Mouse (Mus musculus): Measurements from ENCODE around the gene Ncmap. TPM values are rescaled to one million over a fixed set of nuclear protein-coding genes. Genes with fewer than 3 reads are reported as not detected.
"Not testable (repeated sequence)": the region's sequence is repeated elsewhere in the genome, so short reads cannot be mapped to it uniquely, and the experiment has no call there.

The Ncmap gene
- total RNA-seq, 2 experiments from 2014 or later: 0.93 to 1.2 TPM

DNA sequence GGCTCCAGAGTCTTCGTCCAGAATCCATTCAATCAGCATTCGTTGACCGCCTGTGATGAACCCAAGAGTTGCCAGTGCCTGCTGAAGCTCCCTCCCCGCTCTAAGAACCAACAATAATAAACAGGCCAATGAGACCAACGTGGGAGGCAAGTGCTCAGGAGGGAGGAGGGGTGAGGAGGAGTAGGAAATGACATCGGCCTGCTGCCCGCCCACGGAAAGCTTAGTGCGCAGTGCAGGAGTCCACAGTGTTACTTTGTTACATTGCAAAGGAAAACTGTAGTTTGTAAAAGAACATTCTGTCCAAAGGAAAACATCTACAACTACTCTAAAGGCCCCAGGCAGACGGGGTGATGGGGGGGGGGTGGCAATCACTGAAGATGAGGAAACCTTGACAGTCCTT, 6.0 kb upstream of the Ncmap start:
- DNase-seq (ENCODE audit: low spot score in 2 of 2): no peak

DNA sequence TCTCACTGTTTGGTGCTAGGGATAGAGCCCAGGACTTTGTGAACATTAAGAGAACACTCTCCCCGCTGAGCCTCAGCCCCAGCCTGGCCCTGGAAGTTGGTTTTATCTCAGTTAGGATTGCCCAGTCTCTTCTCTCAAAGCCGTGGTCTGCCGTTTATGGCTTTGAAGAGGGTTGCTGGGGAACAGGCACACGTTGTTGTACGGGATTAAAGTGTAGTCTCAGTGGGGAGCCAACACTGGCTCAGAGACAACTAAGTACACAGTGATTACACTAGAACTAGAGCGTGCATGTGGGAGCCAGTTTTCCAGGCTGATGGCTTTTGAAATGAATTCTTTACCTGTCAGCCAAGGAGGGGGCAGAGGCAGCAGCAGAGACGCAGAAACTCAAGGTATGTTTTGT, 3.9 kb upstream of the Ncmap start:
- no peak for DNase-seq (ENCODE audit: low spot score in 2 of 2)

DNA sequence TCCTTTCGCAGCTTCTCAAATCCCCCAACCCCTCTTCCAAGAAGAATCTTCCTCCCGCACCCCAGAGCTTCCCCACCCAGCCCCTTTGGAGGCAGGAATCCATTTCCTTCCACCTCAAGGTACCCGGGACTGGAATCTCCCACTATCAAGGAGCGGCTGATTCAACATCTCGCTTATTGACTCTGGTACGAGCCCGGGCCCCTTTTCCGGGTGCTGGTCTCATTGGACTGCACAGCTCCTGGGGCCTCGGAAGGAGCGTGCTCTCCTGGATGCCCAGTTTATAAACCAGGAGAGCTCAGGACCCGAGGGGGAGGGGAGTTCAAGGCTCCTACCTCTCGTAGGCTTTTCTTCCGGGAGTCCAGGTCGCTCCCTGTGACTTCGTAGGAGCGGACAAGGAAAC, 476 bp downstream of the Ncmap start:
- no peak for DNase-seq (ENCODE audit: low spot score in 2 of 2)

DNA sequence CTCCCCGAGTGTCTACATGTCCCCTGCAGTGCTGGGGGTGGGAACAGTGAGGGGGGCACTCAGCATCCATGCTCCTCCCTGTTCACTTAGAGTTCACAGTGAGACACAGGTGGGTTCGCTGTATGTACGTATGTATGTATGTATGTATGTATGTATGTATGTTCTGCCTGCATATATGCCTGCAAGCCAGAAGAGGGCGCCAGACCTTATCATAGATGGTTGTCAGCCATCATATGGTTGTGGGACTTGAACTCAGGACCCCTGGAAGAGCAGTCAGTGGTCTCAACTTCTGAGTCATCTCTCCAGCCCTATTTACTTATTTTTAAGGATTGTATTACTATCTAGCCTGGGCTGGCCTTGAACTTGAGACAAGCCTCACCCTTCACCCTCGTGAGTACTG, 1.7 kb downstream of the Ncmap start:
- no peak for DNase-seq (ENCODE audit: low spot score in 2 of 2)

DNA sequence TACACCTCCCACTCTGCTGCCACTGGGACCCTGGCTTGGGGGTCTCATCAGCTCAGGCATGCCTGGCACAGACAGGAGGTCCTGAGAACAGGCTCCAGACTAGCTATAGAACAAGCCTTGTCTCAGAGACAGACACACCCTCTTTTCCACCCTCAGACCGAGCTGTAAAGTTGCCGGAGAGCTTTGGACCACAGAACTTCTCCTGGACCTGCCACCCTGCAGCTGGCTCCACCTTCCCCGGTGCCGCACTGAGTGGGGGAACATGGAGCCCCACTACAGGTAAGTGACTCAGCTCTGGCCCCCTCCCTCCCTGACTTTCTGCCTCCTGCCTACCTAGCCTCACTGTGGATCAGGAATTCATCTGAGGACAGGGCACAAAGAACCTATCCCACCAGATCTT, 2.7 kb downstream of the Ncmap start:
- DNase-seq (ENCODE audit: low spot score in 2 of 2): no peak

DNA sequence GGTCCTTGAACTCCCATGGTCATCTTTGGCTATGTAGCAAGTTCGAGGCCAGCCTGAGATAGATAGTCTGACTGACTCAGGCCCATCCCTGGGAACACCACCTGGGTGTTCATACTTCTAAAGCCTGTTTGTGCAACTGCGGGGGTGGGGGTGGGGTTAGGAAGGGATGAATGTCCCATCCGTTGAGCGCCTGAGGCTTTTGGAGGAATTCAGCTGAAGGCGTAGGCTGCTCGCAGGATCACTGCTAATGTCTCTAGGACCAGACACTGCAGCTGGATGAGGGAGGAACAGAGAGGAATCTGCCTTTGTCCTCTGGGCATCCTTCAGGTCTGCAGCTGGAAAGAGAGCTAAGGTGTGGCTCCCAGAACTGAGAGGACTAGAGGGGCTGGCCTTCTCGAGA, 3.4 kb downstream of the Ncmap start:
- no peak for DNase-seq (ENCODE audit: low spot score in 2 of 2)

DNA sequence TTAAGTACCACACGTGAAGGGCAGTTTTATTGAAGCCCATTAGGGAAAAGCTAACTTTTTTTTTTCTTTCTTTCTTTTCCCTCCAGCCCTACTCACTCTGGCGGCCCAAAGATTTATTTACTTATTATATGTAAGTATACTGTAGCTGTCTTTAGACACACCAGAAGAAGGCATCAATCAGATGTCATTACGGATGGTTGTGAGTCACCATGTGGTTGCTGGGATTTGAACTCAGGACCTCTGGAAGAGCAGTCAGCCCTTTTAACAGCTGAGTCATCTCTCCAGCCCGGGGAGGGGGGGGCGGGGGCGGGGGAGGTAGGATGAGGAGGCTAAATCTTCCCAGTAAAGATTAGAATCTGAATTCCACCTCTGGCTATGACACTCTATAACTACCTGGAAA, 4.6 kb downstream of the Ncmap start:
- no peak for DNase-seq (ENCODE audit: low spot score in 2 of 2)

DNA sequence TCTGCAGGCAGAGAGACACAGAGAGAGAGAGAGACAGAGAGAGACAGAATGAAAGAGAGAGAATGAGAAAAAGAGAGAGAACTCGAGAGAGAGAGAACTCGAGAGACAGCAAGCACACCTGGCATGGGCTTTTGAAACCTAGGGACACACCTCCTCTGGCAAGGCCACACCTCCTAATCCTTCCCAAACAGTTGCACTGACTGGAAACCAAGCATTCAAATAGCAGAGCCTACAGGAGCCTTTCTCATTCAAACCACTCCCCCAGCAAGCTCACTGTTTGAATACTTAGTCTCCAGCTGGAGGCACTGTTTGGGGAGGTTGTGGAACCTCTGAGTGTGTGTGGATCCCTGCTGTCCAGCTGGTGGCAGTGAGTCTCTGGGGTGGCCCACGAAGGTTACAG, 5.2 kb downstream of the Ncmap start:
- DNase-seq (ENCODE audit: low spot score in 2 of 2): no peak

DNA sequence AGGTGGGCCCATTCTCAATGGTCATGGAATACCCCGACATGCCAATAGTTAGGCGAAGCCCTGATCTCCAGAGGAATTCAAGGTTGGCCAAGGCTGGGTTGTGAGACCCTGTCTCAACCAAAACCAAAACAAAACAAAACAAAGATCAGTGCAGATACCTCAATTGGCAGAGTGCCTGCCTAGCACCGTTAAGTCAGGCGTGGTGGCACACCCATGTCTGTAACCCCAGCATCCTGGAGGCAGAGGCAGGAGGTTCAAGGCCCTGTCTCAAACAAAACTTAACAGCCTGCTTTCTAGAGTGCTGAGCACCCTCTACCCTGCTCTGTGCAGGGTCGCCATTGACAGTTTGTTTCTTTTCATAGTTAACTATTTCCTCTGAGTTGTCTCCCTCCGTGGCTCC, 7.0 kb downstream of the Ncmap start:
- no peak for DNase-seq (ENCODE audit: low spot score in 2 of 2)

DNA sequence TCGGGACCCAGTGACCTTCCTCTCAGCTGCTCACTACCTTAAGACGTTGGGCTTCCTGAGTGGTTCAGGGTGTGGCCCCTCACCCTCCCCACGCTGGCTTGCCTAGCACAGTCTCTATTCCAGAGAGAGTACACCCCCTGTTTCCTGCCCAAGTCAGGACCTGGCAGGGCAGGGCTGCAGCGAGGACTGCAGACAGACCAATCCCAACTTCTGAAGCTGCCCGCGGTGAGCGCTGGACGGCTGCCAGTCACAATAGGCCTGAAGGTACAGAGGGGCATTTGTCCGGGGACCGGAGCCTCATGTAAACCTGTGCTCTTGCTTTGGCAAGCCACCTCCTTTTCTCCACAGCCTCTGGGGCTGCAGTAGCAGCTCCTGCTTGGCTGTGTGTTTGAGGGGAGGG, 12.4 kb downstream of the Ncmap start:
- no peak for DNase-seq (ENCODE audit: low spot score in 2 of 2)

DNA sequence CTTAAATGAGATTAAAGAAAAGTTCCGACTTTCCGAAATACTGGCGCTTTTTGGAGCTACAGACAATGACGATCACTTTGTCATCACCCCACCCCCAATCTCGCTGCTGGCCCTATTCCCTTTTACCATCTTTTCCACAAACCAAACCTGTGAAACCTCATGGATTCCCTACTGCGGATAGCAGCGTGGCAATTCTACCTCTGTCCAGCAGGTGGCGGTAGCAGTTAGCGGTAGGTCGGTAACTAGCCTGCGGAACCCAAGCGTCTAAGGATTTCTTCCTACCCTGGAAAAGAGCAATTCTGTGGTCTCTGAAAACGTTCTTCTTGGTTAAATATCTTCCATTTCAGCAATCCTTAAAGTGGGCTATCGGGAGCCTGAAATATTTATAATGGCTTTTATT, 15.7 kb downstream of the Ncmap start:
- peak; percentile 27 to 37 for DNase-seq (ENCODE audit: low spot score in 2 of 2)

DNA sequence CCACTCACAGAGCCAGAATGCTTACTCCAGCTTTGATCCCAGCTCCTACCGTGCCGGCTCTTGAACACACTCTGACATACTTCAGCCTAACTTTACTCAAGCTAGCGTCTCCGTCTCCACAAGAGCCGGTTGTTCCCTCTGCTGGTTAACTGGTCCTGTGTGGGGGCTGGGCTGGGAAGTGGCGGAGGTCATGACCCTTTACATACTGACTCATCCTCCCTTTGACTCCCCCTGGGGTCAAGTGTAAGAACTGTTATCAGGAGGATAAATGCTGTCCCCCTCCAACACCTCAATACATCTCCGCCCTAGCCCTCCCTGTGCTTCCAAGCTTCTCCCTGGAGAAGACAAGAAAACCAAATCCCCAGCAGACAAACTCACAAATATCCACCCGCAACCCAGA, 16.7 kb downstream of the Ncmap start:
- no peak for DNase-seq (ENCODE audit: low spot score in 2 of 2)

DNA sequence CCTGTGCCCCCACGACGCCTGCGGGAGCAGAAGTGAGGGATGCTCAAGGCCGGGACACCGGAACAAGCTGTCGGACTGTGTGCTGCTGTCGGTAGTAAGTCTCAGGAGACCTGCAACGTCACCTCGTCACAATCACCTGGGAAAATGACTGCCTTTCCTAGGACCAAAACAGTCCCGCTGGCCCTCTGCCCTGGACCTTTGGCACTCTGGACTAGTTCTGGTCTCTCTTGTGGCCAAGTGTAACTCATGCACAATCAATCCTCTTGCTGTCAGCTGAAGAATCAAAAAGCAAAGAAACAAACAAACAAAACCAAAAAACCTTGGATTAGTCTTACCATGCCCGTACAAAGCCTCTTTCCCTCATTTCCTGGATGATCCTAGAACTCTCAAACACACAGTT, 20.8 kb downstream of the Ncmap start:
- DNase-seq (ENCODE audit: low spot score in 2 of 2): no peak

DNA sequence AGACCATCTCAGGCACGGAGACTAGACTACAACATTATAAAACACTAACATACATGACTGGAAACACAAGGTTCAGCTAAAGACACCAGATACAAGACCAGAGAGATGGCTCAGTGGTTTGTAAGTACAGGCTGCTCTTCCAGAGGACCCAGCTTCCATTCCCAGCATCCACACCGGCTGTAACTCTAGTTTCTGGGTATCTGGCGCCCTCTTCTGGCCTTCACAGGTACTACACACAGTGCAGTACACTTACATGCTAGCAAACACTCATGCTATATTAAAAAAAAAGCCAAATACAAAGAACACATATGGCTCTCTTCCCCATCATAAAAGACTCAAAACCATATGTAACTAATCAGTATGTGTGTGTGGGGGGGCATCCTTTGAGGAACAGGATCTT, 22.6 kb downstream of the Ncmap start:
- no peak for DNase-seq (ENCODE audit: low spot score in 2 of 2)

DNA sequence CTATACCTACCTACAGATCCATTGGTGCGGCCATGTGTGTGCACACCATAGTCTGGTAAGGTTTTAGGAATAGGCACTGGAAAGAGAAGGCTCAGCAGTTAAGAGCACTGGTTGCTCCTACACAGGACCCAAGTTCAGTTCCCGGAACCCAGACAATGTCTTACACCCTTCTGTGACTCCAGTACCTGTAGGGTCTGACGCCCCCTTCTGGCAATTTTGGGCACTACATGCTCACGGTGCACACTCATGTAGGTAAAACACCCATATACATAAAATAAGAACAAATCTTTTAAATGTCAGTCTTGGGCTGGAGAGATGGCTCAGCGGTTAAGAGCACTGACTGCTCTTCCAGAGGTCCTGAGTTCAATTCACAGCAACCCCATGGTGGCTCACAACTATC, 24.7 kb downstream of the Ncmap start:
- no peak for DNase-seq (ENCODE audit: low spot score in 2 of 2)

DNA sequence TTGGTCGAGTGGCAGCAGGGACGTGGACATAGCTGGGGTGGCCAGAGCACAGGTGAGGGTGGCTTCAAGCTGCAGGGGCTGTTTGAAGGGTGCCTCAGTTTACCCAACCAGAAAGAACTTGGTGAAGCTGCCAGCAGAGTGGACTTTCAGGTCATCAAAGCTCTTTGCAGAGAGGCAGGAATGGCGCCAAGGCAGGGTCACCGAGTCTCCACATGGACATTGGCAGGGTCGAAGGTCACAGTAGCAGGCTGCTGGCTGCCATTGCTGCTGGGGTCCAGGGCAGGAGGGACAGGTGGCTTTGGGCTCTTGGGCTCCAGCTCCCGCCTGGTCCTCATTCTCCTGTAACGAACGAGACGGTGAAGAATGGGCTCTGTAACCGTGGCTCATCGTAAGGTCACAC, 27.7 kb downstream of the Ncmap start:
- DNase-seq (ENCODE audit: low spot score in 2 of 2): no peak

DNA sequence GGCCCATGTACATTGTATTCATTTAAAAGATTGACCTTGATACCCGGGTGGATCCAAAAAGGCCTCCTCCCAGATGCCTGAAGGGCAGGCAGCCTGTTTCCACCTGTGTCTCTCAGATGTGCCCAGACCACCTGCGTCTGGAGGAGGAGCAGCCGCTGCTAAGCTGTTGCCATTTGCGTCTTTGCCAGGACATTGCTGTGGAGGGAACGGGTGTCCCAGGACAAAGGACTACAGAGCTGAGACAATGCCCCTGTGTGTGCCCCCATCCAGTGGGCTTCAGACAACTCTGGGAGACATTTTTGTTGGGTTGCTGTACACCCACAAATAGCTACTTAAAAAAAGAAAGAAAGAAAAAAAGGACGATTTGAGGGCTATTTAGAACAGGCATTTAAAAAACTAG, 35.2 kb downstream of the Ncmap start:
- no peak for DNase-seq (ENCODE audit: low spot score in 2 of 2)

DNA sequence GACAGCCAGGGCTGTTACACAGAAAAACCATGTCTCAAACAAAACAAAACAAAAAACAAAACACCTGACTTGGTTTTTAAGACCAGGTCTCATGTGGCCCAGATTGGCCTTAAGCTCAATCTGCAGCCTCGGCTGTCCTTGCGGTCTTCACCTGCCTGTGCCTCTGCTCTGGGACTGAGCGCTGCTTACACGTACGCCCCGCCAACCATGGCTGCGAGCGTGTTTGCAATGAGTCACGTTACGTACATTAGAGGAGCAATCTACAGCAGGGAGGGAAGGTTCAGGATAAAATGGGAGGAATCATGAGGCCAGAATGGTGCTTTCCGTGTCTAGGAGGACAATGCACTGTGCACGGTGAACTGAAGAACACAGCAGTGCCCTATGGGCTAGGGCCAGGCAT, 36.3 kb downstream of the Ncmap start:
- no peak for DNase-seq (ENCODE audit: low spot score in 2 of 2)

DNA sequence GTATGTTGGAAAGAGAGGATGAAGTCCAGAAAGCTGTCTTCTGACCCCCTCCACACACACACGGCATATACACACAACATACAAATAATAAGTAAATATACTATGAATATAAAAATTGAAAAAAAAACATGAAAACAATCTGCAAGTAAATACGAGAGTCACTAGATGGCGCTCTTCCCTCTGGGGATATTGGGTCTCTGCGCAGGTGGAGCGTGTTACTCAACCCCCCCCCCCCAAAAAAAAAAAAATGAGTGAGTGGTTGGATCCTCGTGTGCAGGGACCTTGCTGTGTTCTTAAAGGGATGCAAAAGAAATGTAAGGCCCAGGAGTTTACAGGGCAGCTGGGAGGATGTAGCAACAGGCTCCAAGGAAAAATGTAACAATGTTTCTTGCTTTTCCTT, 39.3 kb downstream of the Ncmap start:
- no peak for DNase-seq (ENCODE audit: low spot score in 2 of 2)

DNA sequence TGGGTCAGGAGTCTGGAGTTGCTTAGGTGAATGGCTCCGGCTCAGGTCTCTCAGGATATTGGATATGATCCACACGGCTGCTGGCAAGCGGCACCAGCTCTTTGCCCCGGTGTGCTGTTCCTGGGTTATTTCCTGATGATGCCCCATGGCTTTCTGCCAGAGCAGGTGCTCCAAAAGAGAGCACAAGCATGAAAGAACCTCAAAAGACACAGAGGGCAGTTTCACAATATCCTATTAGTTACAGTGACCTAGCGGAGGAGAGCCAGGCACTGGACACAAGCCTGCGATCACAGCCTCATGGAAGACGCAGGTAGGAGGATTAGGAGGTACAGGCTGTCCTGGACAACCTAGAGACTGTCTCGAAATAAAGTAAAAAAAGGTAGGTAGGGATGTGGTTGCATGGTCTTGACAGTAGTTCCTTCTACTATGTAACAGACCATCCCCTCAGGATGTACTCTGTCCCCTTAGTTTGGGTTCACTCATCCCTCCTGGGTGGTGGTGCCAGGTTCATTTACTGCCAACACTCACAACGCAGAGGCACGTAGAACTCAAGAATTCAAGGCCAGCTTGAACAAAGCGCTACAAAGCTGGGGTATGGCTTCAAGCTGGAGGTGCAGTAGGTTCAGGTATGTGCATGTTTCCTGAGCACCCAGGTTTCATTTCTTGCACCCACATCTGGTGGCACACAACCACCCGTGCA, 40.7 kb downstream of the Ncmap start:
- DNase-seq (ENCODE audit: low spot score in 2 of 2): no peak

DNA sequence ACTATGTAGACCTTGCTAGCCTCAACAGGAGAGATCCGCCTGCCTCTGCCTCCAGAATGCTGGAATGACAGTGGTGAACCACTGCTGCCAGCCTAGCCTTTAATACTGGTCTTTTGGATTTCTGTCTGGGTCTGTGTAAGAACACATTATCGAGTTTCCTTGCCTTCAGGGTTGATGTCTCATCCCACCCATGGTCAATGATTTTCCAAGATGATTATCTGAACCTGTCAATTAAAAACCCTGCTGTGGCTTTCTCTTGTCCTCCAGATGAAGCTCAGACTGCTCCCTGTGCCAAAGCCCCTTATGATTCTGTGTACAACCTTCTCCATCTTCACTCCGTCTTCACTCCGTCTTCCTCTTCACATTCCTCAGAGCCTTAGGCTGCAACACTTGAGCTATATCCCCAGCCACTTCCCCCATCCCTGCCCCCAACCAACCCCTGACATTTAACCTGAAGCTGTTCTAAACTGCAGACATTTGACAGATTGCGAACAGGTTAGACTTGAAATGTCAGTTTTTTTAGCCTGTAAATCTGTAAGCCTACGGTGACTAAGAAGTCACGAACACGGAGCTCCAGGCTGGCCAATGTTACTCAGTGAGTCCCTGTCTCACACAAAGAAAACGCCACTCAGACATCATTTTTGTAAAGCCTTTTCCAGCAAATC, 42.0 kb downstream of the Ncmap start:
- DNase-seq (ENCODE audit: low spot score in 2 of 2): no peak

DNA sequence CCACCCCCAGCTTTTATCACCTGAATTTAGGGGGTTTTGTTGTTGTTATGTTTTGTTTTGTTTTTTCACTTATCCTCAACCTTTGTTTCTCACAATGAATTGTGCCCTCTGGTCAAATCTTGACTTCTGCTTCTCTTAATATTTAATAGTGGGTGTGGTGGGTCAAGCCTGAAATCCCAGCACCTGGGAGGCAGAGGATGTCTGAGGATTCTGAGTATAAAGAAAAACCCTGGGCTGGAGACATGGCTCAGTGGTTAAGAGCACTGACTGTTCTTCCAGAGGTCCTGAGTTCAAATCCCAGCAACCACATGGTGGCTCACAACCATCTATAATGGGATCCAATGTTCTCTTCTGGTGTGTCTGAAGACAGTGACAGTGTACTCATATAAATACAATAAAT, 43.3 kb downstream of the Ncmap start:
- not testable (repeated sequence) for DNase-seq (ENCODE audit: low spot score in 2 of 2)

DNA sequence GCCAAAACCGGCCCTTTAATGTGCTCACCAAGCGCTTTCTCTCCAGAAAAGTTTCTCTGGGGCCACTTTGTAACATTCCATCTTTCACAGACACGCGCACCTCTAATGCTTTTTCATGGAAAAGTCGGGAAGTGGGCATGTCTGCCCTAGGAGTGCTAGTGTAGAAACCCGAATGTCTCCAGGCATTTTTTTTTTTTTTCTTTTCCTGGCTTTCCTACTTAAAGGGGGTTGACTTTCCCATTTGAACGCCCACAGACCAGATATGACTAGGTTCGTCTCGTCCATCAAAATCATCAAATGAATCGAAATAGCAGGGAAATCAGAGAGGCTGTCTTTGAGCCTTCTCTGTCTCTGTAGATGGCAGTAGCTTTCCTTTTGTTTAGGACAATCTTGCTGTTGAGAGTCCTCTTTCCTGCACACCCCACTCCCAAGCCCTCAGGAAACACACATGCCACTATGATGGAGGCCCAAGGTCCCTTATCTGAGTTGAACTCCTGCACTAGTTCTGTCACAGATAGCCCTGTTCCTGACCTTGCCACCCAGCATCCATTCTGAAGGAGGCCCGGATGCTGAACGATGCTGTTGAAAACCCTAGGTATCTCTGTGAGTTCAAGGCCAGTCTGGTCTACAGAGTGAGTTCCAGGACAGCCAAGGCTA, 44.1 kb downstream of the Ncmap start:
- DNase-seq (ENCODE audit: low spot score in 2 of 2): no peak
